ENCODE assay signal across 16 mouse cellular contexts in the genomic region with DNA sequence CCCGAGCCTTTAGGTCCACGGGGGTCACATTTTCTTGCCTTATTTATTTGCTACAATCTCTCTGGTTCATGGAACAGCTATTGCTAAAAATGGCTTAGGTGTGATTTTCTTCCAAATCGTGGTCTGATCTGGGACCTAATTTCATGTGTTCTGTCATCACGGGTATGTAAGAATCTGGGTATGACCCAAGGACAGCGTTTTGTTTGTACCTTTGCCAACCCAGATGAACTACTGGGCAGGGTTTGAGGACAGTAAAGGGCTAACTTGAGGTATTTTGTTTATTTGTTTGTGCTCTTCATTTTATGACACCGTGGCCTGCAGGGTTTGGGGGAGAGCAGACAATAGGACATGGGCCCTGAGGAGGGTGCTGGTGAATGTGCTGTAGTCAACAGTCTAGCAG. TPM values are rescaled to one million over a fixed set of nuclear protein-coding genes. Genes with fewer than 3 reads are reported as not detected.
DNase-seq lines count a peak whose midpoint lies in the region; ATAC-seq lines count a peak whose summit lies in the region.
"Had no signal": no experiment of that assay in that cellular context is flagged by ENCODE, and none has a peak within 500 bp of the region (broad histone marks: within the 10 kb centered on the region; RNA-seq: fewer than 3 reads in every experiment).

No protein-coding gene starts in this region.

- 91% methylated on average over 6 of the region's 6 CpGs for WGBS in neural tube, embryonic 12.5 days
- WGBS in midbrain, embryonic 15.5 days, result 88% methylated on average over 6 of the region's 6 CpGs

- intact Hi-C loops in heart, postnatal 36 days (cut with DNase I), result no loop called here

- peaks cover 33% of the 10 kb centered on the region for H3K36me3 ChIP-seq in neural tube, embryonic 12.5 days
- peaks cover 12% of the 10 kb centered on the region; the same call in 1 of the 2 replicates for H3K36me3 ChIP-seq in midbrain, embryonic 15.5 days (replicated peaks)

- H3K4me3 ChIP-seq in neural tube, embryonic 12.5 days, result no peak overlapping the region
- peak overlapping the region; percentile 48; the same call in 1 of the 2 replicates for H3K4me3 ChIP-seq in midbrain, embryonic 15.5 days
- H3K4me3 ChIP-seq: heart, embryonic 12.5 days; limb, embryonic 15.5 days; stomach, embryonic 15.5 days had no signal

- peak overlapping the region; percentile 64 for H3K4me2 ChIP-seq in neural tube, embryonic 12.5 days (replicated peaks)
- H3K4me2 ChIP-seq in midbrain, embryonic 15.5 days, result peak overlapping the region; percentile 61
- H3K4me2 ChIP-seq: stomach, embryonic 15.5 days had no signal

- peaks cover 22% of the 10 kb centered on the region for H3K4me1 ChIP-seq in neural tube, embryonic 12.5 days
- H3K4me1 ChIP-seq in midbrain, embryonic 15.5 days, result peaks cover 27% of the 10 kb centered on the region

- H3K9me3 ChIP-seq in neural tube, embryonic 12.5 days, result no peaks in the 10 kb centered on the region
- no peaks in the 10 kb centered on the region for H3K9me3 ChIP-seq in midbrain, embryonic 15.5 days
- H3K9me3 ChIP-seq: embryonic facial prominence, embryonic 12.5 days; heart, embryonic 12.5 days; limb, embryonic 15.5 days; stomach, embryonic 15.5 days had no signal

- no peak for ATAC-seq in neural tube, embryonic 12.5 days (ENCODE audit: low FRiP score, low read depth)
- no peak for ATAC-seq in midbrain, embryonic 15.5 days (replicated peaks)

- H3K27me3 ChIP-seq in neural tube, embryonic 12.5 days (replicated peaks), result no peaks in the 10 kb centered on the region
- H3K27me3 ChIP-seq in midbrain, embryonic 15.5 days (replicated peaks), result no peaks in the 10 kb centered on the region
- H3K27me3 ChIP-seq: CH12.LX; embryonic facial prominence, embryonic 12.5 days; heart, embryonic 12.5 days; limb, embryonic 15.5 days; stomach, embryonic 15.5 days had no signal

- DNase-seq in adrenal gland, postnatal 10 days, result peak; percentile 29
- no peak for DNase-seq in adrenal gland, postnatal 14 days
- DNase-seq in neural tube, embryonic 10.5 days (ENCODE audit: extremely low spot score, low spot score), result no peak
- no peak for DNase-seq in lung, postnatal 25 days (ENCODE audit: low spot score)
- DNase-seq in heart, postnatal 36 days, result no peak
- no peak for DNase-seq in spleen, postnatal 4 days (ENCODE audit: low spot score in 2 of 2)
- DNase-seq: kidney, adult 9 months had no signal

- no peak overlapping the region for H3K27ac ChIP-seq in neural tube, embryonic 12.5 days
- H3K27ac ChIP-seq in midbrain, embryonic 15.5 days, result no peak overlapping the region
- H3K27ac ChIP-seq: embryonic facial prominence, embryonic 12.5 days; limb, embryonic 15.5 days; stomach, embryonic 15.5 days had no signal

- H3K9ac ChIP-seq in neural tube, embryonic 12.5 days, result no peak overlapping the region
- peak overlapping the region; percentile 56; the same call in 1 of the 2 replicates for H3K9ac ChIP-seq in midbrain, embryonic 15.5 days
- H3K9ac ChIP-seq: limb, embryonic 15.5 days; stomach, embryonic 15.5 days had no signal

RNA-seq across cellular contexts. Expression of a gene that starts 14.9 kb away (rescaled TPM):
- 100 to 1,000 TPM; 101 to 119 TPM for total RNA-seq in adrenal gland, postnatal 10 days (2021)
- total RNA-seq in adrenal gland, postnatal 14 days (2021), result 102 and 126 TPM in 2 replicates
- 181 and 196 TPM in 2 replicates for polyA plus RNA-seq in neural tube, embryonic 12.5 days (2016; fragmentation: Nextera tagmentation; extraction: Ambion mirVana)
- 162 TPM in 2 replicates for polyA plus RNA-seq in midbrain, embryonic 15.5 days (2015; fragmentation: Nextera tagmentation; extraction: Ambion mirVana)
- 100 to 1,000 TPM; 137 to 139 TPM for total RNA-seq in heart, postnatal 36 days (2021)

RNA-seq across cellular contexts. Expression of a gene that starts 24.4 kb away (rescaled TPM):
- total RNA-seq in adrenal gland, postnatal 10 days (2021), result under 1 TPM; 0.24 to 0.39 TPM
- 0.33 and 0.34 TPM in 2 replicates for total RNA-seq in adrenal gland, postnatal 14 days (2021)
- polyA plus RNA-seq in neural tube, embryonic 12.5 days (2016; fragmentation: Nextera tagmentation; extraction: Ambion mirVana), result 2.6 TPM in 2 replicates
- polyA plus RNA-seq in midbrain, embryonic 15.5 days (2015; fragmentation: Nextera tagmentation; extraction: Ambion mirVana), result 9.5 and 12.0 TPM in 2 replicates
- under 1 TPM; 0.16 to 0.39 TPM for total RNA-seq in heart, postnatal 36 days (2021)
- total RNA-seq: gastrocnemius, postnatal 4 days; megakaryocyte, adult 5-6 weeks had no signal

RNA-seq across cellular contexts. Expression of a gene that starts 24.4 kb away (rescaled TPM):
- total RNA-seq in adrenal gland, postnatal 10 days (2021), result 1 to 10 TPM; 2.0 to 2.2 TPM
- total RNA-seq in adrenal gland, postnatal 14 days (2021), result 1.5 and 2.9 TPM in 2 replicates
- 11.5 and 13.5 TPM in 2 replicates for polyA plus RNA-seq in neural tube, embryonic 12.5 days (2016; fragmentation: Nextera tagmentation; extraction: Ambion mirVana)
- polyA plus RNA-seq in midbrain, embryonic 15.5 days (2015; fragmentation: Nextera tagmentation; extraction: Ambion mirVana), result 20.8 and 21.6 TPM in 2 replicates
- total RNA-seq in heart, postnatal 36 days (2021), result 1 to 10 TPM; 1.4 to 1.5 TPM

RNA-seq across cellular contexts. Expression of a gene that starts 39.0 kb away (rescaled TPM):
- under 1 TPM; 0.12 to 0.15 TPM for total RNA-seq in adrenal gland, postnatal 10 days (2021)
- 0.30 and 0.98 TPM in 2 replicates for total RNA-seq in adrenal gland, postnatal 14 days (2021)
- polyA plus RNA-seq in neural tube, embryonic 12.5 days (2016; fragmentation: Nextera tagmentation; extraction: Ambion mirVana), result 0.18 and 0.34 TPM in 2 replicates
- polyA plus RNA-seq in midbrain, embryonic 15.5 days (2015; fragmentation: Nextera tagmentation; extraction: Ambion mirVana), result 0.37 and 0.41 TPM in 2 replicates
- total RNA-seq in heart, postnatal 36 days (2021), result not detected

RNA-seq across cellular contexts. Expression of a gene that starts 45.3 kb away (rescaled TPM):
- 10 to 100 TPM; 10.9 to 19.8 TPM for total RNA-seq in adrenal gland, postnatal 10 days (2021)
- total RNA-seq in adrenal gland, postnatal 14 days (2021), result 9.1 and 13.6 TPM in 2 replicates
- polyA plus RNA-seq in neural tube, embryonic 12.5 days (2016; fragmentation: Nextera tagmentation; extraction: Ambion mirVana), result 33.7 and 38.0 TPM in 2 replicates
- polyA plus RNA-seq in midbrain, embryonic 15.5 days (2015; fragmentation: Nextera tagmentation; extraction: Ambion mirVana), result 10.9 and 15.3 TPM in 2 replicates
- 1 to 10 TPM; 4.6 to 5.5 TPM for total RNA-seq in heart, postnatal 36 days (2021)
